ENCODE assay signal across 24 mouse cellular contexts in genomic region chr1:54827351-54827750, GRCm38 (mm10).
A peak's percentile ranks its signal among the peaks of the same experiment; 100 is the strongest.
DNase-seq lines count a peak whose midpoint lies in the region; ATAC-seq and TF ChIP-seq lines count a peak whose summit lies in the region.
"Had no signal": no experiment of that assay in that cellular context is flagged by ENCODE, and none has a peak within 500 bp of the region (broad histone marks: within the 10 kb centered on the region; RNA-seq: fewer than 3 reads in every experiment).

No protein-coding gene starts in this region.

- no peak overlapping the region for H3K9ac ChIP-seq in forebrain, embryonic 11.5 days (ENCODE audit: low read length)
- no peak overlapping the region for H3K9ac ChIP-seq in forebrain, postnatal 0 days
- H3K9ac ChIP-seq in heart, embryonic 15.5 days: no peak overlapping the region
- H3K9ac ChIP-seq in kidney, embryonic 15.5 days: no peak overlapping the region
- H3K9ac ChIP-seq: embryonic facial prominence, embryonic 13.5 days; hindbrain, embryonic 12.5 days; intestine, embryonic 15.5 days; limb, embryonic 15.5 days; liver, embryonic 15.5 days; lung, embryonic 15.5 days; midbrain, embryonic 13.5 days; neural tube, embryonic 13.5 days had no signal

- no peaks in the 10 kb centered on the region for H3K36me3 ChIP-seq in forebrain, embryonic 11.5 days (ENCODE audit: control insufficient read depth, insufficient read depth, low read length)
- no peaks in the 10 kb centered on the region for H3K36me3 ChIP-seq in forebrain, postnatal 0 days (ENCODE audit: insufficient read depth)
- H3K36me3 ChIP-seq in heart, embryonic 15.5 days: no peaks in the 10 kb centered on the region
- no peaks in the 10 kb centered on the region for H3K36me3 ChIP-seq in kidney, embryonic 15.5 days
- H3K36me3 ChIP-seq: forebrain, embryonic 10.5 days; G1E; hindbrain, embryonic 12.5 days; intestine, embryonic 15.5 days; limb, embryonic 10.5 days; limb, embryonic 15.5 days; liver, embryonic 15.5 days; lung, embryonic 15.5 days; midbrain, embryonic 13.5 days; neural tube, embryonic 13.5 days had no signal

- H3K9me3 ChIP-seq in forebrain, embryonic 11.5 days (ENCODE audit: control insufficient read depth, low read length): no peaks in the 10 kb centered on the region
- no peaks in the 10 kb centered on the region for H3K9me3 ChIP-seq in forebrain, postnatal 0 days (ENCODE audit: low read length)
- no peaks in the 10 kb centered on the region for H3K9me3 ChIP-seq in heart, embryonic 15.5 days (replicated peaks)
- H3K9me3 ChIP-seq in kidney, embryonic 15.5 days (replicated peaks): no peaks in the 10 kb centered on the region
- H3K9me3 ChIP-seq: embryonic facial prominence, embryonic 13.5 days; forebrain, embryonic 10.5 days; G1E; hindbrain, embryonic 12.5 days; intestine, embryonic 15.5 days; limb, embryonic 10.5 days; limb, embryonic 15.5 days; liver, embryonic 15.5 days; lung, embryonic 15.5 days; midbrain, embryonic 13.5 days; neural tube, embryonic 13.5 days had no signal

- H3K27me3 ChIP-seq in forebrain, embryonic 11.5 days (ENCODE audit: control insufficient read depth, insufficient read depth, low read length): no peaks in the 10 kb centered on the region
- no peaks in the 10 kb centered on the region for H3K27me3 ChIP-seq in forebrain, postnatal 0 days (ENCODE audit: insufficient read depth, low read length)
- H3K27me3 ChIP-seq in heart, embryonic 15.5 days: no peaks in the 10 kb centered on the region
- no peaks in the 10 kb centered on the region for H3K27me3 ChIP-seq in kidney, embryonic 15.5 days
- H3K27me3 ChIP-seq: embryonic facial prominence, embryonic 13.5 days; hindbrain, embryonic 12.5 days; intestine, embryonic 15.5 days; limb, embryonic 15.5 days; liver, embryonic 15.5 days; lung, embryonic 15.5 days; midbrain, embryonic 13.5 days; neural tube, embryonic 13.5 days had no signal

- whole genome bisulfite sequencing in forebrain, embryonic 11.5 days: 76% methylated on average over 3 of the region's 3 CpGs
- WGBS in forebrain, postnatal 0 days: 78% methylated on average over 3 of the region's 3 CpGs
- WGBS in heart, embryonic 15.5 days: 50% methylated on average over 3 of the region's 3 CpGs
- 49% methylated on average over 3 of the region's 3 CpGs for WGBS in kidney, embryonic 15.5 days

- DNase-seq in forebrain, embryonic 11.5 days (ENCODE audit: low spot score): peak; percentile 25
- DNase-seq in forebrain, postnatal 0 days: no peak
- no peak for DNase-seq in heart, postnatal 14 days
- DNase-seq in kidney, postnatal 36 days: peak; percentile 41 to 43
- DNase-seq: cerebellum, adult 8-10 months; right cerebral cortex, postnatal 4 days; thymus, postnatal 4 days had no signal

- ATAC-seq in forebrain, embryonic 11.5 days (replicated peaks; ENCODE audit: low FRiP score): no peak
- no peak for ATAC-seq in forebrain, postnatal 0 days
- ATAC-seq in heart, embryonic 15.5 days (replicated peaks; ENCODE audit: insufficient number of reproducible peaks, insufficient read depth, low FRiP score, low read depth): no peak
- no peak for ATAC-seq in kidney, embryonic 15.5 days (replicated peaks; ENCODE audit: low FRiP score)
- ATAC-seq: forebrain, embryonic 16.5 days; hindbrain, postnatal 0 days; midbrain, embryonic 13.5 days had no signal

- H3K4me2 ChIP-seq in forebrain, embryonic 11.5 days (ENCODE audit: low read depth, low read length, severe bottlenecking): no peak overlapping the region
- no peak overlapping the region for H3K4me2 ChIP-seq in forebrain, postnatal 0 days (ENCODE audit: low read depth)
- no peak overlapping the region for H3K4me2 ChIP-seq in heart, embryonic 15.5 days
- no peak overlapping the region for H3K4me2 ChIP-seq in kidney, embryonic 15.5 days
- H3K4me2 ChIP-seq: embryonic facial prominence, embryonic 13.5 days; hindbrain, embryonic 12.5 days; intestine, embryonic 15.5 days; limb, embryonic 15.5 days; liver, embryonic 15.5 days; lung, embryonic 15.5 days; midbrain, embryonic 13.5 days; neural tube, embryonic 13.5 days had no signal

- no peaks in the 10 kb centered on the region for H3K4me1 ChIP-seq in forebrain, embryonic 11.5 days (replicated peaks; ENCODE audit: control insufficient read depth, insufficient read depth, low read length)
- no peaks in the 10 kb centered on the region for H3K4me1 ChIP-seq in forebrain, postnatal 0 days (ENCODE audit: insufficient read depth)
- H3K4me1 ChIP-seq in heart, embryonic 15.5 days (replicated peaks): peaks cover 38% of the 10 kb centered on the region
- H3K4me1 ChIP-seq in kidney, embryonic 15.5 days: peaks cover 31% of the 10 kb centered on the region
- H3K4me1 ChIP-seq in brown adipose tissue, adult 24 weeks (ENCODE audit: control insufficient read depth, insufficient read depth, insufficient read length, low read length): peaks cover 25% of the 10 kb centered on the region
- H3K4me1 ChIP-seq: hindbrain, embryonic 12.5 days; midbrain, embryonic 13.5 days had no signal

- TF ChIP-seq CTCF in forebrain, postnatal 0 days (IDR thresholded peaks at IDR 0.05; ENCODE audit: low read depth): no peak

- intact Hi-C loops in heart, postnatal 14 days (cut with DNase I): loop anchor here (2.0 kb wide), 1 partner anchor 161 kb away; no protein-coding TSS in a partner anchor

- no peak overlapping the region for H3K27ac ChIP-seq in forebrain, embryonic 11.5 days (ENCODE audit: low read depth, low read length)
- H3K27ac ChIP-seq in forebrain, postnatal 0 days (ENCODE audit: low read depth, low read length): no peak overlapping the region
- peak overlapping the region; percentile 79; the same call in 1 of the 2 replicates for H3K27ac ChIP-seq in heart, embryonic 15.5 days
- no peak overlapping the region for H3K27ac ChIP-seq in kidney, embryonic 15.5 days
- peak overlapping the region; percentile 56; the same call in 1 of the 2 replicates for H3K27ac ChIP-seq in brown adipose tissue, adult 24 weeks (replicated peaks; ENCODE audit: low read depth, low read length)
- H3K27ac ChIP-seq: embryonic facial prominence, embryonic 13.5 days; forebrain, embryonic 10.5 days; hindbrain, embryonic 12.5 days; hindbrain, postnatal 0 days; intestine, embryonic 15.5 days; limb, embryonic 10.5 days; limb, embryonic 15.5 days; liver, embryonic 15.5 days; macrophage; midbrain, embryonic 13.5 days; neural tube, embryonic 13.5 days had no signal

- H3K4me3 ChIP-seq in forebrain, embryonic 11.5 days (ENCODE audit: low read depth, low read length): no peak overlapping the region
- H3K4me3 ChIP-seq in forebrain, postnatal 0 days (ENCODE audit: low read depth, low read length): no peak overlapping the region
- no peak overlapping the region for H3K4me3 ChIP-seq in heart, embryonic 15.5 days
- H3K4me3 ChIP-seq in kidney, embryonic 15.5 days (replicated peaks): no peak overlapping the region
- no peak overlapping the region for H3K4me3 ChIP-seq in brown adipose tissue, adult 24 weeks (ENCODE audit: insufficient read depth, low read depth, low read length)
- H3K4me3 ChIP-seq: embryonic facial prominence, embryonic 13.5 days; forebrain, embryonic 10.5 days; hindbrain, embryonic 12.5 days; intestine, embryonic 15.5 days; limb, embryonic 10.5 days; limb, embryonic 15.5 days; liver, embryonic 15.5 days; lung, embryonic 15.5 days; midbrain, embryonic 13.5 days; neural tube, embryonic 13.5 days had no signal

Comparison
In these comparisons a context has a peak if more than half of its experiments do, and no peak if none do; other contexts are left out.
1. DNase-seq: peak in forebrain, embryonic 11.5 days (single experiment) and kidney, postnatal 36 days (2 of 2); none in forebrain, postnatal 0 days (single experiment) and heart, postnatal 14 days (0 of 2).
2. H3K27ac ChIP-seq: peak in heart, embryonic 15.5 days (single experiment) and brown adipose tissue, adult 24 weeks (single experiment); none in forebrain, embryonic 11.5 days (single experiment), forebrain, postnatal 0 days (single experiment) and kidney, embryonic 15.5 days (single experiment).